Mouse (Mus musculus) stomach, embryonic 14.5 days (tissue): Measurements from ENCODE around the gene B430218F22Rik. TPM values are rescaled to one million over a fixed set of nuclear protein-coding genes. Genes with fewer than 3 reads are reported as not detected.

ENCODE experiments used
- ATAC-seq: fragments of 200-750 bp; cut with Nextera tagmentation; 2 replicates; pipeline ENCODE4 v1.8.0; 2017; ENCODE audit warnings: low read depth, moderate TSS enrichment; ENCODE audit not compliant: insufficient number of reproducible peaks, insufficient read depth, low FRiP score
- H3K27ac ChIP-seq: fragments of 300-500 bp; sonication (generic); 2 replicates; pipeline ENCODE4 v1.5.1; 2014; ENCODE audit warnings: mild to moderate bottlenecking, low read length, moderate library complexity, mixed read lengths
- H3K27me3 ChIP-seq: fragments of 300-500 bp; sonication (generic); 2 replicates; pipeline ENCODE4 v1.6.1; 2014; ENCODE audit warnings: low read length, control low read depth, mixed read lengths; ENCODE audit not compliant: control insufficient read depth, insufficient read depth
- H3K36me3 ChIP-seq: fragments of 300-500 bp; sonication (generic); 2 replicates; pipeline ENCODE4 v1.6.1; 2014; ENCODE audit warnings: mild to moderate bottlenecking, control low read depth, low read length, moderate library complexity, mixed read lengths; ENCODE audit not compliant: control insufficient read depth, insufficient read depth
- H3K4me1 ChIP-seq: fragments of 300-500 bp; sonication (generic); 2 replicates; pipeline ENCODE4 v1.6.1; 2014; ENCODE audit warnings: low read length, control low read depth, mixed read lengths; ENCODE audit not compliant: control insufficient read depth, insufficient read depth
- H3K4me2 ChIP-seq: fragments of 300-500 bp; sonication (generic); replicated peaks from 2 replicates; pipeline ENCODE4 v1.6.1; 2014; ENCODE audit warnings: low read depth, low read length, control low read depth
- H3K4me3 ChIP-seq: fragments of 300-500 bp; sonication (generic); 2 replicates; pipeline ENCODE4 v1.5.1; 2014; ENCODE audit warnings: low read depth, low read length, control low read depth
- H3K9ac ChIP-seq: fragments of 300-500 bp; sonication (generic); replicated peaks from 2 replicates; pipeline ENCODE4 v1.6.1; 2014; ENCODE audit warnings: low read depth, mild to moderate bottlenecking, control low read depth, low read length, moderate library complexity, mixed read lengths
- H3K9me3 ChIP-seq: fragments of 300-500 bp; sonication (generic); 2 replicates; pipeline ENCODE4 v1.6.1; 2016; ENCODE audit warnings: low read depth, low read length, control low read depth; ENCODE audit not compliant: control insufficient read depth
- WGBS: fragments of 180-500 bp; shearing (Covaris S2); extraction: QIAGEN DNeasy Blood & Tissue Kit; methylation state at CpG from one replicate; pipeline ENCODE4 v1.1.7; 2014; 5-methylcytosine and 5-hydroxymethylcytosine counted together
- polyA plus RNA-seq: library from polyadenylated mRNA; unstranded; fragments of >200 nt; fragmentation: Nextera tagmentation; extraction: Ambion mirVana; gene quantifications from 2 replicates; pipeline ENCODE4 v1.2.1, GENCODE M21; 2014

The B430218F22Rik gene
- 0.26 and 0.53 TPM in 2 replicates for polyA plus RNA-seq

GRCm38 (mm10) chr13:118386511-118387447, at the start of gene B430218F22Rik, which contains the start of gene Mrps30:
Gene B430218F22Rik, plus strand, starts transcription at chr13:118386630.
Gene Mrps30, minus strand, starts transcription at chr13:118387252.
- Histone ChIP-seq H3K27me3 (no peaks in the 10 kb centered on the region), H3K4me2 (peak within 1 kb of the TSS; percentile 75), H3K9me3 (no peaks in the 10 kb centered on the region), H3K27ac (peak within 1 kb of the TSS; percentile 10; the same call in 1 of the 2 replicates), H3K4me1 (no peaks in the 10 kb centered on the region), H3K4me3 (peak within 1 kb of the TSS; percentile 92), H3K9ac (peak within 1 kb of the TSS; percentile 90), H3K36me3 (peaks cover 29% of the 10 kb centered on the region)
- under 1% methylated on average over 93 of the region's 93 CpGs for WGBS
- ATAC-seq = peak; percentile 97

- Histone ChIP-seq H3K4me3 (no peak overlapping the region), H3K4me2 (no peak overlapping the region), H3K27me3 (no peaks in the 10 kb centered on the region), H3K9me3 (no peaks in the 10 kb centered on the region), H3K27ac (no peak overlapping the region), H3K4me1 (no peaks in the 10 kb centered on the region), H3K36me3 (no peaks in the 10 kb centered on the region), H3K9ac (no peak overlapping the region)
- WGBS = 21% methylated on average over 10 of the region's 10 CpGs
- ATAC-seq = no peak
Observed at GRCm38 (mm10) chr13:118350257-118350656, 36.2 kb upstream of the B430218F22Rik start.

- H3K4me2 ChIP-seq = no peak overlapping the region
- no peaks in the 10 kb centered on the region for H3K9me3 ChIP-seq
- H3K4me1 ChIP-seq = no peaks in the 10 kb centered on the region
- no peak for ATAC-seq
- H3K27me3 ChIP-seq = no peaks in the 10 kb centered on the region
- no peak overlapping the region for H3K9ac ChIP-seq
- no peak overlapping the region for H3K4me3 ChIP-seq
- no peak overlapping the region for H3K27ac ChIP-seq
- WGBS = 85% methylated on average over 10 of the region's 10 CpGs
- no peaks in the 10 kb centered on the region for H3K36me3 ChIP-seq
Observed at GRCm38 (mm10) chr13:118350870-118351269, 35.6 kb upstream of the B430218F22Rik start.

DNA sequence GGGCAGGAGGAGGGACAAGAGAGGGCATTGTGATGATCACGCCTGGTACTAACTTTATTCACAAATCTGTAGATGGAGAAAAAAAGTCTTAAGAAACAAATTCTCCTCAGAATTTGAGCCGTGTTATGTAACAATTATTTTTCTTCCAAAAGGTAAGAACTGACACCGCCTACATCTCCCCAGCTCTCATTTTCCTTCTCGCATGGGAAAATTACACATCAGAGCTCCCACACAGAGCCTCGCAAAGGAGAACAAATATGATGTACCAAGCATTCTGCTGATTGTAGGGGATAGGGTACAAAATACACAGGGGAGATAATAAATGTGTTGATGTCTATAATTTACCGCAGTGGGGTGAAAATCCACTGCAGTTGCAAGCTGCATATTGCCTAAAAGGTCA, 23.1 kb upstream of the B430218F22Rik start:
- Histone ChIP-seq H3K9me3 (no peaks in the 10 kb centered on the region), H3K9ac (no peak overlapping the region), H3K27ac (no peak overlapping the region), H3K4me1 (no peaks in the 10 kb centered on the region), H3K4me2 (no peak overlapping the region), H3K4me3 (no peak overlapping the region), H3K27me3 (no peaks in the 10 kb centered on the region), H3K36me3 (no peaks in the 10 kb centered on the region)
- WGBS = 83% methylated on average over 6 of the region's 6 CpGs
- ATAC-seq = no peak

- no peak overlapping the region for H3K9ac ChIP-seq
- no peaks in the 10 kb centered on the region for H3K27me3 ChIP-seq
- H3K27ac ChIP-seq = no peak overlapping the region
- no peaks in the 10 kb centered on the region for H3K36me3 ChIP-seq
- WGBS = 85% methylated on average over 1 of the region's 1 CpGs
- H3K4me1 ChIP-seq = no peaks in the 10 kb centered on the region
- H3K4me2 ChIP-seq = no peak overlapping the region
- H3K9me3 ChIP-seq = no peaks in the 10 kb centered on the region
- no peak for ATAC-seq
- no peak overlapping the region for H3K4me3 ChIP-seq
Observed at GRCm38 (mm10) chr13:118365774-118366173, 20.7 kb upstream of the B430218F22Rik start.

DNA sequence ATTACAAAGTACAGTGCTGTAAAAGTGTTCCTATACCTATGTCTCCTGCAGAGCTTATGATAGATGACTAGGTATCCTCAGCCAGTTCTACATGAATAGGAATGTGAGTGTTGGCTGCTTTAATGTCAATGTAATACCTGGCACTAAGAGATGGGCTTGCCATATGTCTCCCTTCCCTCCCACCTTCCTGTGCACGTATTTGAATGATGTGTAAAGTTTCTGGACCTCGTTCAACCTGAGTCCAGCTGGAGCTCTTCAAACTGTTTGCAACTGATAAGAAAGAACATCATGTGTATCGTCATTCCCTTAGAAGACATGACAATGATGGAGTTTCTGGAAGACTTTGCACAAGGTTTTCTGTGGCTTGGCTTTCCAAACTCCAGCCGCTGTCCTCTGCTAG, 13.6 kb upstream of the B430218F22Rik start:
- no peak overlapping the region for H3K9ac ChIP-seq
- no peak overlapping the region for H3K4me3 ChIP-seq
- no peaks in the 10 kb centered on the region for H3K36me3 ChIP-seq
- no peak overlapping the region for H3K4me2 ChIP-seq
- H3K4me1 ChIP-seq = no peaks in the 10 kb centered on the region
- ATAC-seq = no peak
- H3K27ac ChIP-seq = no peak overlapping the region
- WGBS = 44% methylated on average over 4 of the region's 4 CpGs
- no peaks in the 10 kb centered on the region for H3K27me3 ChIP-seq
- H3K9me3 ChIP-seq = no peaks in the 10 kb centered on the region

DNA sequence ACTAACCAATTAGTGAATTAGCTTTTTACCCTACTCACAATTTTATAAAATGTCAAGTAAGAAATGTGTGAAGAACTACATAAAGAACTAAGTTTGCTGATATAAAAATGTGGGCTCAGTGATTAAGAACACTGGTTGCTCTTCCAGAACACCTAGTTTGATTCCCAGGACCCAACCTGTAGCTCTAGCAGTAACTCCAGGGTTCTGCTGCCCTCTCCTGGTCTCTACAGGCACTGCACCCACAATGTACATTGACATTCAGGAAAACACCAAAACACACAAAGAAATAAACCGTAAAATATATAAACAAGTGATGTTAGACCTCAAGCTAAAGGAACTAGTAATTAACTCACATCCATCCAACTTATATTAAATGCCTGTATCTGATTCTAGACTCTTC, 7.3 kb upstream of the B430218F22Rik start:
- Histone ChIP-seq H3K4me3 (no peak overlapping the region), H3K4me2 (no peak overlapping the region), H3K9me3 (no peaks in the 10 kb centered on the region), H3K36me3 (peaks cover 30% of the 10 kb centered on the region), H3K27ac (no peak overlapping the region), H3K27me3 (no peaks in the 10 kb centered on the region), H3K4me1 (no peaks in the 10 kb centered on the region), H3K9ac (no peak overlapping the region)
- 62% methylated on average over 1 of the region's 1 CpGs for WGBS
- ATAC-seq = no peak

- H3K4me3 ChIP-seq = no peak overlapping the region
- no peak for ATAC-seq
- no peaks in the 10 kb centered on the region for H3K4me1 ChIP-seq
- H3K9me3 ChIP-seq = no peaks in the 10 kb centered on the region
- H3K27ac ChIP-seq = no peak overlapping the region
- no peaks in the 10 kb centered on the region for H3K27me3 ChIP-seq
- peaks cover 38% of the 10 kb centered on the region for H3K36me3 ChIP-seq
- 48% methylated on average over 10 of the region's 10 CpGs for WGBS
- no peak overlapping the region for H3K4me2 ChIP-seq
- H3K9ac ChIP-seq = no peak overlapping the region
Observed at GRCm38 (mm10) chr13:118380381-118380780, 6.0 kb upstream of the B430218F22Rik start.
